Mouse (Mus musculus) CH12.LX (cell line): Measurements from ENCODE around the gene Nav1.

Experiments
- CHD2 ChIP-seq: IDR thresholded peaks from 2 replicates; pipeline ENCODE4 v1.6.1; 2011; ENCODE audit warnings: low read length, improper control_type of control experiment
- CTCF ChIP-seq, 2 experiments: IDR thresholded peaks in 1 of 2; conservative IDR thresholded peaks in 1 of 2; 2 replicates each; pipeline ENCODE4 v1.5.1; 2011 to 2012; ENCODE audit warnings: low read depth in 2 of 2, low read length in 2 of 2, improper control_type of control experiment in 1 of 2, inconsistent platforms in 1 of 2, mild to moderate bottlenecking in 1 of 2, moderate library complexity in 1 of 2
- ELF1 ChIP-seq: IDR thresholded peaks from 2 replicates; pipeline ENCODE4 v1.6.1; 2014; ENCODE audit warnings: low read depth, mild to moderate bottlenecking, inconsistent platforms, low read length, improper control_type of control experiment
- POLR2A ChIP-seq: IDR thresholded peaks from 2 replicates; pipeline ENCODE4 v1.6.1; 2011; ENCODE audit warnings: low read depth, mild to moderate bottlenecking, improper control_type of control experiment, low read length
- TCF12 ChIP-seq: IDR thresholded peaks from 2 replicates; pipeline ENCODE4 v1.6.1; 2014; ENCODE audit warnings: low read depth, mild to moderate bottlenecking, inconsistent platforms, low read length, improper control_type of control experiment
- ZC3H11A ChIP-seq: IDR thresholded peaks from 2 replicates; pipeline ENCODE4 v1.6.1; 2012; ENCODE audit warnings: low read depth, mild to moderate bottlenecking, inconsistent platforms, low read length, improper control_type of control experiment
- ZNF384 ChIP-seq: IDR thresholded peaks from 2 replicates; pipeline ENCODE4 v1.6.1; 2012; ENCODE audit warnings: low read depth, low read length, improper control_type of control experiment, inconsistent platforms

DNA sequence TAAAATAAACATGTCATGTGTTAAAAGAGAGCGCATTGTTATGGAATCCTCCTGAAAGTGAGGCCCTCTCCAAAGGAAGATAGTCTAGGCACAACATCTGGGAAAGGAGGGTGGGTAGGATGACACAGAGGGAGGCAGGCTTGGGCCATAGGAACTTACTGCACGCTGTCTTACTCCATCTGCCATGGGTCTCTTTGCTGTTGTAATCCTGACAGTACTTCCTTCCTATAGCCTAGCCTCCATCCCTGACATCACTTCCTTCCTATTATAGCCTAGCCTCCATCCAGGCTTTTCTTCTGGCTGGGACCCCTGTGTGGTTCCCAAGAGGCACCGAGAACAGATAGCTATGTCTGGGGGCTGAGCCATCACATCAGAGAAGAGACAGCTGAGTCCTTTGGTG, 10.2 kb upstream of the Nav1 start:
- TF ChIP-seq ELF1: no peak
- no peak for TF ChIP-seq CTCF (conservative IDR thresholded peaks at IDR 0.05 in 1 of 2, IDR thresholded peaks at IDR 0.05 in 1 of 2; ENCODE audit: low read depth in 2 of 2, low read length in 2 of 2)
- no peak for TF ChIP-seq POLR2A
- TF ChIP-seq TCF12: no peak
- no peak for TF ChIP-seq ZC3H11A
- no peak for TF ChIP-seq ZNF384
- TF ChIP-seq CHD2: no peak
